Mouse (Mus musculus): ENCODE measurements at regions not wholly inside any gene's neighbourhood (a gene's known extent, or its start where the extent isn't known, plus 50 kb on each side); places are given as distances from the start of the nearest gene placed in this dataset.

- intact Hi-C loops (cut with DNase I; ENCODE audit: low total_unique reads), result no loop called here
- no peak for DNase-seq
Measured at GRCm38 (mm10) chr4:53386309-53386708, 53.9 kb upstream of the Slc44a1 start.

GRCm38 (mm10) chr4:53384761-53385160 is 55.5 kb upstream of the Slc44a1 start:
- intact Hi-C loops (cut with DNase I; ENCODE audit: low total_unique reads), result loop anchor here (5.0 kb wide), 1 partner anchor 208 kb away; no protein-coding TSS in a partner anchor
- peak; percentile 51 for DNase-seq

GRCm38 (mm10) chr4:53384104-53384503 is 56.1 kb upstream of the Slc44a1 start:
- intact Hi-C loops (cut with DNase I; ENCODE audit: low total_unique reads), result loop anchor here (5.0 kb wide), 1 partner anchor 208 kb away; no protein-coding TSS in a partner anchor
- DNase-seq, result no peak

GRCm38 (mm10) chr4:53382012-53382411 is 58.2 kb upstream of the Slc44a1 start:
- intact Hi-C loops (cut with DNase I; ENCODE audit: low total_unique reads), result loop anchor here (5.0 kb wide), 1 partner anchor 210 kb away; no protein-coding TSS in a partner anchor
- DNase-seq, result no peak

GRCm38 (mm10) chr4:53379855-53380254 is 60.4 kb upstream of the Slc44a1 start:
- intact Hi-C loops (cut with DNase I; ENCODE audit: low total_unique reads), result loop anchor here (5.0 kb wide), 1 partner anchor 212 kb away; no protein-coding TSS in a partner anchor

GRCm38 (mm10) chr4:53376995-53377394 is 63.2 kb upstream of the Slc44a1 start:
- intact Hi-C loops (cut with DNase I; ENCODE audit: low total_unique reads), result no loop called here
- no peak for DNase-seq

More at GRCm38 (mm10) chr4:53379855-53380254, 60.4 kb upstream of the Slc44a1 start:
- DNase-seq, result no peak

GRCm38 (mm10) chr4:53356374-53356773 is 83.8 kb upstream of the Slc44a1 start:
- intact Hi-C loops (cut with DNase I; ENCODE audit: low total_unique reads), result no loop called here
- no peak for DNase-seq

- no peak for DNase-seq
- intact Hi-C loops (cut with DNase I; ENCODE audit: low total_unique reads), result loop anchor here (2.0 kb wide), 1 partner anchor 238 kb away; no protein-coding TSS in a partner anchor
Measured at GRCm38 (mm10) chr4:53354961-53355360, 85.3 kb upstream of the Slc44a1 start.

- no peak for DNase-seq
- intact Hi-C loops (cut with DNase I; ENCODE audit: low total_unique reads), result loop anchor here (2.0 kb wide), 1 partner anchor 237 kb away; no protein-coding TSS in a partner anchor
Measured at GRCm38 (mm10) chr4:53353399-53354090, 86.7 kb upstream of the Slc44a1 start.

GRCm38 (mm10) chr4:53351104-53351607 is 89.1 kb upstream of the Slc44a1 start:
- intact Hi-C loops (cut with DNase I; ENCODE audit: low total_unique reads), result no loop called here
- no peak for DNase-seq

- intact Hi-C loops (cut with DNase I; ENCODE audit: low total_unique reads), result no loop called here
- no peak for DNase-seq
Measured at GRCm38 (mm10) chr4:53345346-53345745, 94.9 kb upstream of the Slc44a1 start.

GRCm38 (mm10) chr4:53344546-53344945 is 95.7 kb upstream of the Slc44a1 start:
- no peak for DNase-seq
- intact Hi-C loops (cut with DNase I; ENCODE audit: low total_unique reads), result no loop called here

GRCm38 (mm10) chr4:53341181-53341580 is 99.0 kb upstream of the Slc44a1 start:
- DNase-seq, result no peak
- intact Hi-C loops (cut with DNase I; ENCODE audit: low total_unique reads), result no loop called here

GRCm38 (mm10) chr4:53340021-53340667 is 100.1 kb upstream of the Slc44a1 start:
- no peak for DNase-seq
- intact Hi-C loops (cut with DNase I; ENCODE audit: low total_unique reads), result no loop called here

GRCm38 (mm10) chr4:53339125-53340020 is 100.8 kb upstream of the Slc44a1 start:
- DNase-seq, result no peak
- intact Hi-C loops (cut with DNase I; ENCODE audit: low total_unique reads), result no loop called here

GRCm38 (mm10) chr4:53338479-53338878 is 101.7 kb upstream of the Slc44a1 start:
- intact Hi-C loops (cut with DNase I; ENCODE audit: low total_unique reads), result no loop called here
- no peak for DNase-seq

GRCm38 (mm10) chr4:53337784-53338183 is 102.4 kb upstream of the Slc44a1 start:
- intact Hi-C loops (cut with DNase I; ENCODE audit: low total_unique reads), result no loop called here
- no peak for DNase-seq

- peak; percentile 31 for DNase-seq
- intact Hi-C loops (cut with DNase I; ENCODE audit: low total_unique reads), result no loop called here
Measured at GRCm38 (mm10) chr4:53327382-53328165, 112.6 kb upstream of the Slc44a1 start.

GRCm38 (mm10) chr4:53323838-53324237 is 116.4 kb upstream of the Slc44a1 start:
- intact Hi-C loops (cut with DNase I; ENCODE audit: low total_unique reads), result no loop called here

More at GRCm38 (mm10) chr4:53323838-53324237, 116.4 kb upstream of the Slc44a1 start:
- no peak for DNase-seq

Data from gastrocnemius, postnatal 14 days (tissue).